Mouse (Mus musculus) CD4-positive, CD25-positive, alpha-beta regulatory T cell, adult 2 months (primary cell): ENCODE results near the gene Cldn9.

Source experiments
- DNase-seq: peaks from one replicate; pipeline ENCODE4 v3.0.0-alpha.2; 2012; ENCODE audit warnings: low read depth, low spot score

Cldn9 gene

DNA sequence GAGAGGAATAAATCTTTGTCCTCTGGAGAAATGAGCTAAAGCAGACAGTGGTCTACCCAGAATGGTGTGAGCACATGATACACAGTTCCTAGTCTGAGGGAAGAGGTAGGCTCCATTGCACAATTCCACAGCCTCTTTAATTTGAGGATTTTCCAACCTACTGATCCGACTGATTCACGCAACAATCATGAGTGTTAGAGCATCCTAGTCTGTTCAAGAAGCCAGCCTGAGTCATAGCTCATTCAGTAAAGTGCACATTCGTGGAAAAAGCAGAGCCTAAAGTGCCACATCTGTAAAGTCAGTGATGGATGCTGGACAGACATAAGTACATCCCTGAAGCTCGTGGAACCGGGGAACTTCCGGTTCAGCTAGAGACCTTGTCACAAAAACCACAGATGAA is 32.5 kb downstream of the Cldn9 start:
- no peak for DNase-seq

DNA sequence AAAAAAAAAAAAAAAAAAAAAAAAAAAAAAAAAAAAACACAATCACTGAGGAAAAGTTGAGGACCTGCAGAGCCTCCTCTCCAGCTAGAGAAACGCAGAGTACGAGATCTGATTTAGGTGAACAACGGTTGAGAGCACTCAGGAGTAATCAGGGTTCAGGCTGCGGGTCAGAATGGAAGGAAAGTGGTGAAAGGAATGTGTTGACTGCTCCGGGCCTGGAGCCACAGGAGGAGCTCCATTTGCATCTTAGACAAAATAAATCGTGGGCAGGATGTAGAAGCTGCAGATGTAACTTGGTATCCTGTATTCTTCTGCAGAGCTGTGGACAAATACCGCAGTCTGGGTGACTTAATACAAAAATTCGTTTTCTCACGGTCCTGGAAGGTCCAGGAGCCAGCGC is 37.9 kb downstream of the Cldn9 start:
- no peak for DNase-seq

GRCm38 (mm10) chr17:23644613-23645495 is 39.0 kb downstream of the Cldn9 start, which contains the start of gene Mmp25:
Mmp25 (minus strand) TSS chr17:23645277.
- DNase-seq = no peak
